Mouse (Mus musculus) brain, embryonic 14.5 days (tissue): ENCODE data around the gene Galnt2.

Experiments used
- CTCF ChIP-seq: fragments of 200-500 bp; IDR thresholded peaks from 2 replicates; pipeline ENCODE4 v1.5.1; 2012; ENCODE audit warnings: inconsistent platforms, mild to moderate bottlenecking, moderate library complexity, borderline replicate concordance; ENCODE audit not compliant: insufficient read depth, insufficient read length; ENCODE audit errors: extremely low read depth
- POLR2A ChIP-seq: fragments of 200-500 bp; IDR thresholded peaks from 2 replicates; pipeline ENCODE4 v1.6.1; 2012; ENCODE audit warnings: mild to moderate bottlenecking, inconsistent platforms, borderline replicate concordance; ENCODE audit not compliant: poor library complexity, insufficient read depth, insufficient read length, severe bottlenecking; ENCODE audit errors: extremely low read depth

DNA sequence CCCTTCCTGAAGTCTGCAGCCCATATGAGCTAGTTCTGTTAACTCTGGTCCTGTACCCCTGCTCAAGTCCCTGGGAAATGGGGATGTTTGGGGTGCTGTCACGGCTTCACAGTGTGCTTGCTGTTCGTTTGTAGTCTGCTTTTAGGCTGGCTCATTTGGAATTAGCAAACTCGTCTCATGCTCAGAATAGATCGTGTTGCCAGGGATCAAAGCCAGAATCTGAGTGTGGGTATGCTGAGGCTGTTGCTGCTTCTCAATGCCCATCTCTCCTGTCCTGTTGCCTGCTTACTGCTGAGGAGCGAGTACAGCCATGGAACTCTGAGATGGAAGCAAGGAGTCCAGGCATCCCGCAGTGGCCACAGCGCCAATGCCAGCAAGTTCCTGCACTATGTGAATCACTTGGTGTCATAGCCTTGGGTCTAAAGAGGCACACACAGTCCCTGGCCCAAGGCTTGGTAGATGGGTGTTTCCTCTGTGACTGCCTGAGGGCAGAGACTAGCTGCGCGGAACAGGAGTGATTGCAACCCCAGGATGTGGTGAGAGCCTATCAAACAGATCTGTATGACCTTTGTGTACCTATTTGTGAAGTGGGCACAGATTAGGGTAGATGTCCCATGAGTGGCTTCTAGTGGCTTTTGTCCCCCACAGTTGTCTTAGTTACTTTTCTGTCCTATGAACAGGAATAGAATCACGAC lies 44.3 kb downstream of the Galnt2 start:
- TF ChIP-seq CTCF (no peak), POLR2A (no peak)
